Mouse (Mus musculus) ZHBTc4 (cell line): Measurements from ENCODE around the gene Cdh23.

ENCODE experiments used
- DNase-seq: peaks from one replicate; pipeline ENCODE4 v3.0.0-alpha.2; 2011; ENCODE audit warnings: low read depth, low spot score

Cdh23 gene

GRCm38 (mm10) chr10:60708837-60709236, 12.5 kb upstream of the Cdh23 start:
- DNase-seq = no peak

- DNase-seq = no peak
Observed at GRCm38 (mm10) chr10:60706268-60706667, 10.0 kb upstream of the Cdh23 start.

- DNase-seq = no peak
Observed at GRCm38 (mm10) chr10:60705134-60705533, 8.8 kb upstream of the Cdh23 start.

- DNase-seq = no peak
Observed at GRCm38 (mm10) chr10:60697775-60698174, 1.5 kb upstream of the Cdh23 start.

GRCm38 (mm10) chr10:60696975-60697374, 685 bp upstream of the Cdh23 start:
- peak; percentile 84 for DNase-seq

GRCm38 (mm10) chr10:60691671-60692390, 4.5 kb downstream of the Cdh23 start:
- DNase-seq = no peak

- DNase-seq = peak; percentile 55
Observed at GRCm38 (mm10) chr10:60690960-60691359, 5.3 kb downstream of the Cdh23 start.

- DNase-seq = no peak
Observed at GRCm38 (mm10) chr10:60689396-60689795, 6.9 kb downstream of the Cdh23 start.

GRCm38 (mm10) chr10:60687011-60687776, 9.1 kb downstream of the Cdh23 start:
- DNase-seq = peak; percentile 74

- DNase-seq = peak; percentile 62
Observed at GRCm38 (mm10) chr10:60686641-60686975, 9.7 kb downstream of the Cdh23 start.

- peak; percentile 43 for DNase-seq
Observed at GRCm38 (mm10) chr10:60685764-60686640, 10.3 kb downstream of the Cdh23 start.

- no peak for DNase-seq
Observed at GRCm38 (mm10) chr10:60678926-60679325, 17.4 kb downstream of the Cdh23 start.

- DNase-seq = no peak
Observed at GRCm38 (mm10) chr10:60677319-60677718, 19.0 kb downstream of the Cdh23 start.

GRCm38 (mm10) chr10:60670166-60670565, 26.1 kb downstream of the Cdh23 start:
- no peak for DNase-seq

GRCm38 (mm10) chr10:60668591-60668990, 27.7 kb downstream of the Cdh23 start:
- peak; percentile 81 for DNase-seq

- no peak for DNase-seq
Observed at GRCm38 (mm10) chr10:60660986-60661385, 35.3 kb downstream of the Cdh23 start.

GRCm38 (mm10) chr10:60659450-60660020, 36.8 kb downstream of the Cdh23 start:
- DNase-seq = no peak

- no peak for DNase-seq
Observed at GRCm38 (mm10) chr10:60658176-60658575, 38.1 kb downstream of the Cdh23 start.

GRCm38 (mm10) chr10:60653675-60654074, 42.6 kb downstream of the Cdh23 start:
- no peak for DNase-seq

GRCm38 (mm10) chr10:60653106-60653505, 43.2 kb downstream of the Cdh23 start:
- peak; percentile 84 for DNase-seq

- DNase-seq = no peak
Observed at GRCm38 (mm10) chr10:60644079-60644641, 52.1 kb downstream of the Cdh23 start.
